Comparison of ENCODE assay signal across 8 mouse cellular contexts in the genomic region with DNA sequence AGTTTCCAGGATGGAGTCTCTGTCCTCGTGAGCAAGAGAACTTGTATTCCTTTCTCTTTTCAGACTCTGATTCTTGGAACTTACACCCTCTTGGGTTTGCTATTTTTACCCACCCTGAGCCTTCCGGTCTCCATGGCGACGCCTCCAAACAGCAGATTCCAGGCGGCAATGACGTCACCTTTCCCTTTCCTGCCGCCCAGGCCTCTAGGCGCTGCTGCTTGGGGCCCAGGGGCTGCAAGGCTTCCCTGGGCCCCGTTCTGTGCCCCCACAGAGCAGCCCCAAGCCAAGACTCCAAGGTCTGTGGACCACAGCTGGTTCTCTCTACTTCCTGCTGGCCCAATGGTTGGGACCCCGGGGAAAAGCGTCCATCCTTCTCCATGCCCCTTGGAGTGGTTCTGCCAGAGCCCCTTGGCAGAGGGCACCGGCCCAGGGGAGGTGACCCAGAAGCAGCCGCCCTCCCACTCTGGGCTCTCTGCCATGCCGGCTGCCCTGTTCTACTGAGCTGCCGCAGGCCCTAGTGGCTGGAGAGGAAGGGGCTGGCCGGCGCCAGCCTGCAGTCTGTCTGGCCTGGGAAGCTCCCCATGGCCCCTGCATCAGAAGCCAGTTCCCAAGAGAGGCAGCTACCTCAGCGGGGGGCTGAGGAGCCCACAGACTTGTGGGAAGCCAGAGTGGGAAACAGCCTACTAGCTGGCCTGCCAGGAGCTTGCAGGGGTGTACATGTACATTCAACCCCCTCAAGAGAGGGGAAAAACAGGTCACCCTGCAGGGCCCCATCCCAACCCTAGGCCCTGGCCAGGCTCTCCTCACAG. TPM values are rescaled to one million over a fixed set of nuclear protein-coding genes. Genes with fewer than 3 reads are reported as not detected.
DNase-seq lines count a peak whose midpoint lies in the region; ATAC-seq and TF ChIP-seq lines count a peak whose summit lies in the region.

No protein-coding gene starts in this region.

- peak; percentile 96 for DNase-seq in Patski (ENCODE audit: low read depth, low spot score)
- DNase-seq in cerebellum, adult 9-10 months = peak; percentile 86
- peak; percentile 92 to 96 for DNase-seq in frontal cortex, adult 2 months (ENCODE audit: extremely low spot score in 1 of 2, low spot score in 1 of 2)
- DNase-seq in layer of hippocampus, adult 2 months (ENCODE audit: low spot score in 2 of 2) = peak; percentile 93 to 95
- DNase-seq in liver, postnatal 0 days = peak; percentile 76
- DNase-seq in urinary bladder, postnatal 25 days (ENCODE audit: low spot score) = peak; percentile 68

- no peaks in the 10 kb centered on the region for H3K9me3 ChIP-seq in liver, postnatal 0 days (ENCODE audit: low read length)
- no peaks in the 10 kb centered on the region for H3K9me3 ChIP-seq in neural tube, embryonic 14.5 days (ENCODE audit: control insufficient read depth, low read length)

- peak overlapping the region; percentile 35 for H3K9ac ChIP-seq in liver, postnatal 0 days (replicated peaks)
- peak overlapping the region; percentile 7 for H3K9ac ChIP-seq in neural tube, embryonic 14.5 days (replicated peaks; ENCODE audit: low read depth, low read length)

- TF ChIP-seq CTCF in Patski (IDR thresholded peaks at IDR 0.05) = no peak
- peak; percentile 57 for TF ChIP-seq CTCF in layer of hippocampus, adult 2 months (conservative IDR thresholded peaks at IDR 0.05)
- no peak for TF ChIP-seq CTCF in liver, postnatal 0 days (IDR thresholded peaks at IDR 0.05; ENCODE audit: low read depth)

- CTCF ChIA-PET in Patski (lab: Charles Lee) = interaction anchor here (1.1 to 2.7 kb wide), 5 partner anchors 10 to 142 kb away, joined by 3 to 14 read pairs (median 4); a partner anchor contains a TSS

- TF ChIP-seq EP300 in liver, postnatal 0 days (IDR thresholded peaks at IDR 0.05; ENCODE audit: low read depth) = 0 out of 2 replicates have a peak, but pooled peaks have one; percentile 11

- WGBS in liver, postnatal 0 days (ENCODE audit: insufficient replicate concordance) = 17% methylated on average over 18 of the region's 18 CpGs
- WGBS in neural tube, embryonic 14.5 days = 13% methylated on average over 17 of the region's 18 CpGs

- no peaks in the 10 kb centered on the region for H3K27me3 ChIP-seq in Patski
- no peaks in the 10 kb centered on the region for H3K27me3 ChIP-seq in liver, postnatal 0 days (ENCODE audit: insufficient read depth, low read length)
- no peaks in the 10 kb centered on the region for H3K27me3 ChIP-seq in neural tube, embryonic 14.5 days (ENCODE audit: control insufficient read depth, insufficient read depth, low read length)

- H3K36me3 ChIP-seq in liver, postnatal 0 days (replicated peaks; ENCODE audit: insufficient read depth, low read length) = no peaks in the 10 kb centered on the region
- no peaks in the 10 kb centered on the region for H3K36me3 ChIP-seq in neural tube, embryonic 14.5 days (ENCODE audit: control insufficient read depth, insufficient read depth, low read length)

- peak overlapping the region; percentile 47 for H3K4me3 ChIP-seq in layer of hippocampus, adult 2 months
- no peak overlapping the region for H3K4me3 ChIP-seq in liver, postnatal 0 days (ENCODE audit: low read depth, low read length)
- H3K4me3 ChIP-seq in neural tube, embryonic 14.5 days (ENCODE audit: low read depth, low read length) = no peak overlapping the region

- H3K4me2 ChIP-seq in liver, postnatal 0 days (ENCODE audit: low read depth, low read length) = peak overlapping the region; percentile 45
- H3K4me2 ChIP-seq in neural tube, embryonic 14.5 days (ENCODE audit: low read depth, low read length) = peak overlapping the region; percentile 2; the same call in 1 of the 2 replicates

- peak; percentile 65 for ATAC-seq in Patski
- ATAC-seq in hematopoietic stem cell, adult 5-6 weeks (replicated peaks in 1 of 2; ENCODE audit: insufficient read depth in 1 of 2, low FRiP score in 2 of 2, low TSS enrichment in 1 of 2, low read depth in 1 of 2, poor library complexity in 2 of 2, severe bottlenecking in 2 of 2) = peak; percentile 57 to 67
- ATAC-seq in liver, postnatal 0 days = peak; percentile 61
- ATAC-seq in neural tube, embryonic 14.5 days (ENCODE audit: low read depth) = peak; percentile 84

- H3K27ac ChIP-seq in layer of hippocampus, adult 2 months = peak overlapping the region; percentile 99
- H3K27ac ChIP-seq in liver, postnatal 0 days (ENCODE audit: low read depth) = peak overlapping the region; percentile 78
- peak overlapping the region; percentile 78 for H3K27ac ChIP-seq in neural tube, embryonic 14.5 days (ENCODE audit: low read depth, low read length)

- POLR2A ChIA-PET in Patski (lab: Charles Lee) = interaction anchor here (0.9 to 3.5 kb wide), 4 partner anchors 10 to 15 kb away, joined by 3 to 27 read pairs (median 4); a partner anchor contains a TSS

- peaks cover 36% of the 10 kb centered on the region for H3K4me1 ChIP-seq in liver, postnatal 0 days (ENCODE audit: insufficient read depth)
- H3K4me1 ChIP-seq in neural tube, embryonic 14.5 days (ENCODE audit: control insufficient read depth, insufficient read depth, low read length) = peaks cover 27% of the 10 kb centered on the region

- in situ Hi-C loops in Patski (cut with MboI; ENCODE audit: low pct_unique_long_range_greater_than_20kb) = loop anchor here (25.0 kb wide), 1 partner anchor 348 kb away; a partner anchor contains a TSS

RNA-seq across cellular contexts. Expression of a gene that starts 13.1 kb away (rescaled TPM):
- 59.8 TPM for polyA plus RNA-seq in Patski (2021)
- polyA plus RNA-seq in frontal cortex, adult 2 months (2012; rRNA removed) = 76.4 and 78.3 TPM in 2 replicates
- total RNA-seq in hematopoietic stem cell, adult 5-6 weeks (2017) = 10.5 and 12.5 TPM in 2 replicates
- 100 to 1,000 TPM; 128 to 136 TPM for total RNA-seq in layer of hippocampus, adult 2 months (2021)
- polyA plus RNA-seq in liver, postnatal 0 days (2015; fragmentation: Nextera tagmentation; extraction: Ambion mirVana) = 3.5 and 3.7 TPM in 2 replicates
- polyA plus RNA-seq in neural tube, embryonic 14.5 days (2014; fragmentation: Nextera tagmentation; extraction: Ambion mirVana) = 16.8 and 17.7 TPM in 2 replicates

RNA-seq across cellular contexts. Expression of a gene that starts 14.1 kb away (rescaled TPM):
- polyA plus RNA-seq in Patski (2021) = 25.5 TPM
- polyA plus RNA-seq in frontal cortex, adult 2 months (2012; rRNA removed) = 41.0 and 42.9 TPM in 2 replicates
- total RNA-seq in hematopoietic stem cell, adult 5-6 weeks (2017) = 16.9 and 27.5 TPM in 2 replicates
- total RNA-seq in layer of hippocampus, adult 2 months (2021) = 10 to 100 TPM; 29.2 to 34.3 TPM
- 23.1 and 24.7 TPM in 2 replicates for polyA plus RNA-seq in liver, postnatal 0 days (2015; fragmentation: Nextera tagmentation; extraction: Ambion mirVana)
- polyA plus RNA-seq in neural tube, embryonic 14.5 days (2014; fragmentation: Nextera tagmentation; extraction: Ambion mirVana) = 70.8 and 71.5 TPM in 2 replicates
